Comparison of ENCODE assay signal across 8 mouse cellular contexts in the genomic region with DNA sequence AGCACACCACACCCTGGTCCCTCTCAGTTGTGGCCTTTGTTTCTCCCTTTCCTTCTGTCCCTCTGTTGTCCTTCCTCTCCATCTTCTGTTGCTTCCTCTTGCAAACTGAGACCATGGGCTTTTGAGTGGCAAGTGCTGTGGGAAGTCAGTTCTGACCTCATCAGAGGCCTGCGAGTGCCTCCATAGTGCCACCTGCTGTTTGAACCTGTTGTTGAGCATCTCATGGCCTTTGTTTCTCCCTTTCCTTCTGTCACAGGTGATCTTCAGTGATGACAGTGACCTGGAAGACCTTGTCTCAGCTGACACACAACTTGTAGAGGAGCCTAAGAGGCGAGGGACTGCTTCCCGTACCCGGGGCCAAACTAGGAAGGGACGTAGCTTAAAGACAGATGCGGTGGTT. TPM values are rescaled to one million over a fixed set of nuclear protein-coding genes. Genes with fewer than 3 reads are reported as not detected.
DNase-seq lines count a peak whose midpoint lies in the region.

No protein-coding gene starts in this region.

- peak; percentile 66 to 88 for DNase-seq in adrenal gland, adult (ENCODE audit: inconsistent age in 2 of 2, low spot score in 1 of 2)
- no peak for DNase-seq in adrenal gland, postnatal 4 days (ENCODE audit: low spot score in 2 of 2)
- peak; percentile 72 for DNase-seq in 416B (ENCODE audit: low read depth)
- peak; percentile 63 for DNase-seq in adrenal gland, postnatal 25 days
- peak; percentile 39 for DNase-seq in fibroblast of lung, adult 2 months (ENCODE audit: low read depth)
- peak; percentile 82 for DNase-seq in kidney, postnatal 10 days
- DNase-seq in lung, postnatal 14 days, result peak; percentile 82
- DNase-seq in spleen, adult 12 weeks (ENCODE audit: low spot score), result peak; percentile 35

RNA-seq across cellular contexts. Expression of a gene that starts 9.7 kb away (rescaled TPM):
- 100 to 1,000 TPM; 443 to 452 TPM for total RNA-seq in adrenal gland, postnatal 4 days (2021)
- 379 TPM in 2 replicates for total RNA-seq in adrenal gland, postnatal 25 days (2021)

RNA-seq across cellular contexts. Expression of a gene that starts 15.2 kb away (rescaled TPM):
- 10 to 100 TPM; 86.3 to 96.7 TPM for total RNA-seq in adrenal gland, postnatal 4 days (2021)
- total RNA-seq in adrenal gland, postnatal 25 days (2021), result 72.4 and 77.8 TPM in 2 replicates

RNA-seq across cellular contexts. Expression of a gene that starts 20.2 kb away (rescaled TPM):
- total RNA-seq in adrenal gland, postnatal 4 days (2021), result 10 to 100 TPM; 16.5 to 24.5 TPM
- 4.1 and 6.3 TPM in 2 replicates for total RNA-seq in adrenal gland, postnatal 25 days (2021)

RNA-seq across cellular contexts. Expression of a gene that starts 34.3 kb away (rescaled TPM):
- total RNA-seq in adrenal gland, postnatal 4 days (2021), result 10 to 100 TPM; 32.3 to 39.0 TPM
- total RNA-seq in adrenal gland, postnatal 25 days (2021), result 14.4 and 24.0 TPM in 2 replicates

RNA-seq across cellular contexts. Expression of a gene that starts 37.0 kb away (rescaled TPM):
- total RNA-seq in adrenal gland, postnatal 4 days (2021), result 10 to 100 TPM; 34.4 to 36.7 TPM
- total RNA-seq in adrenal gland, postnatal 25 days (2021), result 36.3 and 36.7 TPM in 2 replicates

Comparison
In these comparisons a context has a peak if more than half of its experiments do, and no peak if none do; other contexts are left out.
1. DNase-seq: peak in adrenal gland, adult (2 of 2), 416B (single experiment), adrenal gland, postnatal 25 days (single experiment), fibroblast of lung, adult 2 months (single experiment), kidney, postnatal 10 days (single experiment), lung, postnatal 14 days (single experiment) and spleen, adult 12 weeks (single experiment); none in adrenal gland, postnatal 4 days (0 of 2).